14 mouse cellular contexts compared by ENCODE assay signal in genomic region chr14:22435860-22436377, GRCm38 (mm10).
"Had no signal": no experiment of that assay in that cellular context is flagged by ENCODE, and none has a peak within 500 bp of the region (broad histone marks: within the 10 kb centered on the region; RNA-seq: fewer than 3 reads in every experiment).

No protein-coding gene starts in this region.

- H3K36me3 ChIP-seq: intestine, embryonic 15.5 days; kidney, embryonic 15.5 days; liver, embryonic 13.5 days; midbrain, embryonic 15.5 days; neural tube, embryonic 12.5 days had no signal

- H3K4me2 ChIP-seq: intestine, embryonic 15.5 days; kidney, embryonic 15.5 days; liver, embryonic 13.5 days; midbrain, embryonic 11.5 days; midbrain, embryonic 15.5 days; neural tube, embryonic 12.5 days had no signal

- ATAC-seq: intestine, embryonic 15.5 days; liver, postnatal 0 days; midbrain, embryonic 15.5 days had no signal

- H3K4me3 ChIP-seq: intestine, embryonic 15.5 days; kidney, embryonic 15.5 days; liver, embryonic 13.5 days; megakaryocyte, embryonic 14.5 days; midbrain, embryonic 15.5 days; neural tube, embryonic 12.5 days had no signal

- H3K9ac ChIP-seq: intestine, embryonic 15.5 days; kidney, embryonic 15.5 days; liver, embryonic 13.5 days; liver, postnatal 0 days; midbrain, embryonic 15.5 days; neural tube, embryonic 12.5 days had no signal

- H3K27ac ChIP-seq: intestine, embryonic 15.5 days; kidney, embryonic 15.5 days; liver, embryonic 13.5 days; macrophage; midbrain, embryonic 15.5 days; neural tube, embryonic 12.5 days had no signal

- H3K27me3 ChIP-seq: intestine, embryonic 15.5 days; liver, embryonic 13.5 days; megakaryocyte, embryonic 14.5 days; neural tube, embryonic 12.5 days had no signal

- H3K9me3 ChIP-seq: intestine, embryonic 15.5 days; kidney, embryonic 15.5 days; liver, embryonic 13.5 days; megakaryocyte, embryonic 14.5 days; midbrain, embryonic 15.5 days; neural tube, embryonic 12.5 days had no signal

- H3K4me1 ChIP-seq: intestine, embryonic 15.5 days; liver, embryonic 13.5 days; megakaryocyte, embryonic 14.5 days had no signal

- DNase-seq: kidney, adult 2 months; kidney, postnatal 14 days; liver; liver, embryonic 13.5 days; liver, postnatal 0 days; thymus, adult 2 months; thymus, postnatal 25 days had no signal
